Mouse (Mus musculus): ENCODE results near the gene Csnk1e.

The Csnk1e gene

GRCm38 (mm10) chr15:79424602-79425001 lies 30.8 kb downstream of the Csnk1e start:
- DNase-seq (ENCODE audit: low spot score in 2 of 2) = no peak

GRCm38 (mm10) chr15:79422715-79423243 lies 32.6 kb downstream of the Csnk1e start:
- DNase-seq (ENCODE audit: low spot score in 2 of 2) = no peak

- DNase-seq (ENCODE audit: low spot score in 2 of 2) = no peak
Measured at GRCm38 (mm10) chr15:79418677-79419076, 36.7 kb downstream of the Csnk1e start.

GRCm38 (mm10) chr15:79418265-79418664 lies 37.1 kb downstream of the Csnk1e start:
- DNase-seq (ENCODE audit: low spot score in 2 of 2) = no peak

GRCm38 (mm10) chr15:79417379-79417778 lies 38.0 kb downstream of the Csnk1e start:
- no peak for DNase-seq (ENCODE audit: low spot score in 2 of 2)

- no peak for DNase-seq (ENCODE audit: low spot score in 2 of 2)
Measured at GRCm38 (mm10) chr15:79416460-79417085, 38.8 kb downstream of the Csnk1e start.

GRCm38 (mm10) chr15:79414513-79414912 lies 40.9 kb downstream of the Csnk1e start:
- no peak for DNase-seq (ENCODE audit: low spot score in 2 of 2)

GRCm38 (mm10) chr15:79413802-79414201 lies 41.6 kb downstream of the Csnk1e start:
- no peak for DNase-seq (ENCODE audit: low spot score in 2 of 2)

GRCm38 (mm10) chr15:79413201-79413600 lies 42.2 kb downstream of the Csnk1e start:
- no peak for DNase-seq (ENCODE audit: low spot score in 2 of 2)

GRCm38 (mm10) chr15:79411363-79412065 lies 43.9 kb downstream of the Csnk1e start:
- DNase-seq (ENCODE audit: low spot score in 2 of 2) = no peak

GRCm38 (mm10) chr15:79409077-79409573 lies 46.2 kb downstream of the Csnk1e start:
- DNase-seq (ENCODE audit: low spot score in 2 of 2) = no peak

GRCm38 (mm10) chr15:79406564-79406963 lies 48.8 kb downstream of the Csnk1e start:
- DNase-seq (ENCODE audit: low spot score in 2 of 2) = no peak

- DNase-seq (ENCODE audit: low spot score in 2 of 2) = no peak
Measured at GRCm38 (mm10) chr15:79404277-79404676, 51.1 kb downstream of the Csnk1e start.

- DNase-seq (ENCODE audit: low spot score in 2 of 2) = no peak
Measured at GRCm38 (mm10) chr15:79403763-79404210, 51.6 kb downstream of the Csnk1e start.

GRCm38 (mm10) chr15:79402836-79403762 lies 52.3 kb downstream of the Csnk1e start, which contains the start of gene Tmem184b:
Gene Tmem184b, minus strand, starts transcription at chr15:79403569.
- peak; percentile 86 to 88 for DNase-seq (ENCODE audit: low spot score in 2 of 2)

- no peak for DNase-seq (ENCODE audit: low spot score in 2 of 2)
Measured at GRCm38 (mm10) chr15:79402176-79402575, 53.2 kb downstream of the Csnk1e start.

GRCm38 (mm10) chr15:79400975-79401365 lies 54.4 kb downstream of the Csnk1e start:
- no peak for DNase-seq (ENCODE audit: low spot score in 2 of 2)

GRCm38 (mm10) chr15:79400134-79400974 lies 55.0 kb downstream of the Csnk1e start:
- no peak for DNase-seq (ENCODE audit: low spot score in 2 of 2)

GRCm38 (mm10) chr15:79399231-79400052 lies 55.9 kb downstream of the Csnk1e start:
- no peak for DNase-seq (ENCODE audit: low spot score in 2 of 2)

- DNase-seq (ENCODE audit: low spot score in 2 of 2) = no peak
Measured at GRCm38 (mm10) chr15:79396736-79397135, 58.6 kb downstream of the Csnk1e start.

Data from right cerebral cortex, adult 2 months (tissue).